Mouse (Mus musculus) heart, adult 2 months (tissue): ENCODE data around the gene Ttc9b.

Experiments used
- CTCF ChIP-seq: fragments of 200-600 bp; IDR thresholded peaks from 2 replicates; pipeline ENCODE4 v1.8.1; 2022; ENCODE audit warnings: antibody characterized with exemption, mild to moderate bottlenecking, moderate library complexity
- EP300 ChIP-seq: fragments of 200-500 bp; IDR thresholded peaks from 2 replicates; pipeline ENCODE4 v1.6.1; 2011; ENCODE audit warnings: low read depth, low read length, control low read depth; ENCODE audit not compliant: insufficient read depth
- POLR2A ChIP-seq: fragments of 200-500 bp; IDR thresholded peaks from 2 replicates; pipeline ENCODE4 v1.6.1; 2011; ENCODE audit warnings: mild to moderate bottlenecking, low read depth, low read length, control low read depth; ENCODE audit not compliant: insufficient read depth

- TF ChIP-seq CTCF (peak; percentile 80), POLR2A (no peak), EP300 (no peak)
Measured at GRCm38 (mm10) chr7:27685681-27686080, 32.0 kb downstream of the Ttc9b start.
